Mouse (Mus musculus): Measurements from ENCODE around the gene Dhx32. TPM values are rescaled to one million over a fixed set of nuclear protein-coding genes. Genes with fewer than 3 reads are reported as not detected.

The Dhx32 gene
- total RNA-seq, 1 experiment: 42.3 TPM

- in situ Hi-C loops (cut with MboI; ENCODE audit: low sequenced_read_pairs in 2 of 2, unreplicated experiment in 2 of 2): no loop called here
- Histone ChIP-seq H3K36me3 (ENCODE audit: control insufficient read depth, insufficient read depth, low read length, poor library complexity, severe bottlenecking) (peaks cover 14% of the 10 kb centered on the region), H3K9ac (ENCODE audit: insufficient read depth, low read depth, low read length, poor library complexity, severe bottlenecking) (no peak overlapping the region), H3K27ac (ENCODE audit: insufficient read depth, low read depth, low read length, poor library complexity, severe bottlenecking) (no peak overlapping the region), H3K9me3 (ENCODE audit: control insufficient read depth, insufficient read depth, low read depth, low read length) (no peaks in the 10 kb centered on the region), H3K4me1 (ENCODE audit: control insufficient read depth in 2 of 2, insufficient read depth in 2 of 2, low read length in 2 of 2, poor library complexity in 1 of 2) (no peaks in the 10 kb centered on the region), H3K4me3 (ENCODE audit: insufficient read depth in 1 of 2, low read depth in 1 of 2, low read length in 2 of 2, poor library complexity in 1 of 2, severe bottlenecking in 1 of 2) (no peak overlapping the region)
- no peak for DNase-seq (ENCODE audit: low read depth, low spot score)
- TF ChIP-seq CHD2 (IDR thresholded peaks at IDR 0.05; ENCODE audit: low read depth, low read length) (no peak), ZNF384 (IDR thresholded peaks at IDR 0.05; ENCODE audit: low read depth, low read length) (no peak), ZC3H11A (IDR thresholded peaks at IDR 0.05; ENCODE audit: borderline replicate concordance, low read depth, low read length) (no peak)
These were observed 35.2 kb downstream of the Dhx32 start for GRCm38 (mm10) chr7:133747372-133747771.

GRCm38 (mm10) chr7:133744701-133745100 lies 37.8 kb downstream of the Dhx32 start:
- no peaks in the 10 kb centered on the region for H3K4me1 ChIP-seq (ENCODE audit: control insufficient read depth in 2 of 2, insufficient read depth in 2 of 2, low read length in 2 of 2, poor library complexity in 1 of 2)
- H3K27ac ChIP-seq (ENCODE audit: insufficient read depth, low read depth, low read length, poor library complexity, severe bottlenecking): no peak overlapping the region
- H3K36me3 ChIP-seq (ENCODE audit: control insufficient read depth, insufficient read depth, low read length, poor library complexity, severe bottlenecking): peaks cover 24% of the 10 kb centered on the region
- H3K4me3 ChIP-seq (ENCODE audit: insufficient read depth in 1 of 2, low read depth in 1 of 2, low read length in 2 of 2, poor library complexity in 1 of 2, severe bottlenecking in 1 of 2): no peak overlapping the region
- TF ChIP-seq CHD2 (IDR thresholded peaks at IDR 0.05; ENCODE audit: low read depth, low read length) (no peak), ZNF384 (IDR thresholded peaks at IDR 0.05; ENCODE audit: low read depth, low read length) (no peak), MAFK (IDR thresholded peaks at IDR 0.05; ENCODE audit: insufficient read depth, low read depth, low read length) (no peak), ZC3H11A (IDR thresholded peaks at IDR 0.05; ENCODE audit: borderline replicate concordance, low read depth, low read length) (no peak), HCFC1 (IDR thresholded peaks at IDR 0.05; ENCODE audit: borderline replicate concordance, insufficient read depth, low read length) (no peak)
- in situ Hi-C loops (cut with MboI; ENCODE audit: low sequenced_read_pairs in 2 of 2, unreplicated experiment in 2 of 2): no loop called here
- H3K9me3 ChIP-seq (ENCODE audit: control insufficient read depth, insufficient read depth, low read depth, low read length): no peaks in the 10 kb centered on the region
- no peak for DNase-seq (ENCODE audit: low read depth, low spot score)
- no peak overlapping the region for H3K9ac ChIP-seq (ENCODE audit: insufficient read depth, low read depth, low read length, poor library complexity, severe bottlenecking)

- H3K27ac ChIP-seq (ENCODE audit: insufficient read depth, low read depth, low read length, poor library complexity, severe bottlenecking): no peak overlapping the region
- DNase-seq (ENCODE audit: low read depth, low spot score): no peak
- no peak for TF ChIP-seq HCFC1 (IDR thresholded peaks at IDR 0.05; ENCODE audit: borderline replicate concordance, insufficient read depth, low read length)
- no peak for TF ChIP-seq ZC3H11A (IDR thresholded peaks at IDR 0.05; ENCODE audit: borderline replicate concordance, low read depth, low read length)
- H3K9me3 ChIP-seq (ENCODE audit: control insufficient read depth, insufficient read depth, low read depth, low read length): no peaks in the 10 kb centered on the region
- H3K4me3 ChIP-seq (ENCODE audit: insufficient read depth in 1 of 2, low read depth in 1 of 2, low read length in 2 of 2, poor library complexity in 1 of 2, severe bottlenecking in 1 of 2): no peak overlapping the region
- H3K36me3 ChIP-seq (ENCODE audit: control insufficient read depth, insufficient read depth, low read length, poor library complexity, severe bottlenecking): peaks cover 24% of the 10 kb centered on the region
- H3K9ac ChIP-seq (ENCODE audit: insufficient read depth, low read depth, low read length, poor library complexity, severe bottlenecking): no peak overlapping the region
- in situ Hi-C loops (cut with MboI; ENCODE audit: low sequenced_read_pairs in 2 of 2, unreplicated experiment in 2 of 2): no loop called here
- no peaks in the 10 kb centered on the region for H3K4me1 ChIP-seq (ENCODE audit: control insufficient read depth in 2 of 2, insufficient read depth in 2 of 2, low read length in 2 of 2, poor library complexity in 1 of 2)
These were observed 38.3 kb downstream of the Dhx32 start for GRCm38 (mm10) chr7:133744209-133744608.

- Histone ChIP-seq H3K36me3 (ENCODE audit: control insufficient read depth, insufficient read depth, low read length, poor library complexity, severe bottlenecking) (peaks cover 21% of the 10 kb centered on the region), H3K4me3 (ENCODE audit: insufficient read depth in 1 of 2, low read depth in 1 of 2, low read length in 2 of 2, poor library complexity in 1 of 2, severe bottlenecking in 1 of 2) (no peak overlapping the region), H3K27ac (ENCODE audit: insufficient read depth, low read depth, low read length, poor library complexity, severe bottlenecking) (no peak overlapping the region), H3K9me3 (ENCODE audit: control insufficient read depth, insufficient read depth, low read depth, low read length) (no peaks in the 10 kb centered on the region), H3K9ac (ENCODE audit: insufficient read depth, low read depth, low read length, poor library complexity, severe bottlenecking) (no peak overlapping the region), H3K4me1 (ENCODE audit: control insufficient read depth in 2 of 2, insufficient read depth in 2 of 2, low read length in 2 of 2, poor library complexity in 1 of 2) (no peaks in the 10 kb centered on the region)
- in situ Hi-C loops (cut with MboI; ENCODE audit: low sequenced_read_pairs in 2 of 2, unreplicated experiment in 2 of 2): no loop called here
- DNase-seq (ENCODE audit: low read depth, low spot score): no peak
- TF ChIP-seq HCFC1 (IDR thresholded peaks at IDR 0.05; ENCODE audit: borderline replicate concordance, insufficient read depth, low read length): no peak
- TF ChIP-seq MAFK (IDR thresholded peaks at IDR 0.05; ENCODE audit: insufficient read depth, low read depth, low read length): no peak
- no peak for TF ChIP-seq ZC3H11A (IDR thresholded peaks at IDR 0.05; ENCODE audit: borderline replicate concordance, low read depth, low read length)
- no peak for TF ChIP-seq CHD2 (IDR thresholded peaks at IDR 0.05; ENCODE audit: low read depth, low read length)
- no peak for TF ChIP-seq ZNF384 (IDR thresholded peaks at IDR 0.05; ENCODE audit: low read depth, low read length)
These were observed 38.9 kb downstream of the Dhx32 start for GRCm38 (mm10) chr7:133743611-133744010.

- peaks cover 14% of the 10 kb centered on the region for H3K36me3 ChIP-seq (ENCODE audit: control insufficient read depth, insufficient read depth, low read length, poor library complexity, severe bottlenecking)
- TF ChIP-seq ZNF384 (IDR thresholded peaks at IDR 0.05; ENCODE audit: low read depth, low read length) (no peak), ZC3H11A (IDR thresholded peaks at IDR 0.05; ENCODE audit: borderline replicate concordance, low read depth, low read length) (no peak), HCFC1 (IDR thresholded peaks at IDR 0.05; ENCODE audit: borderline replicate concordance, insufficient read depth, low read length) (no peak), MAFK (IDR thresholded peaks at IDR 0.05; ENCODE audit: insufficient read depth, low read depth, low read length) (no peak), CHD2 (IDR thresholded peaks at IDR 0.05; ENCODE audit: low read depth, low read length) (no peak)
- H3K27ac ChIP-seq (ENCODE audit: insufficient read depth, low read depth, low read length, poor library complexity, severe bottlenecking): no peak overlapping the region
- no peak overlapping the region for H3K4me3 ChIP-seq (ENCODE audit: insufficient read depth in 1 of 2, low read depth in 1 of 2, low read length in 2 of 2, poor library complexity in 1 of 2, severe bottlenecking in 1 of 2)
- in situ Hi-C loops (cut with MboI; ENCODE audit: low sequenced_read_pairs in 2 of 2, unreplicated experiment in 2 of 2): no loop called here
- H3K9me3 ChIP-seq (ENCODE audit: control insufficient read depth, insufficient read depth, low read depth, low read length): no peaks in the 10 kb centered on the region
- H3K9ac ChIP-seq (ENCODE audit: insufficient read depth, low read depth, low read length, poor library complexity, severe bottlenecking): no peak overlapping the region
- no peaks in the 10 kb centered on the region for H3K4me1 ChIP-seq (ENCODE audit: control insufficient read depth in 2 of 2, insufficient read depth in 2 of 2, low read length in 2 of 2, poor library complexity in 1 of 2)
- no peak for DNase-seq (ENCODE audit: low read depth, low spot score)
These were observed 39.8 kb downstream of the Dhx32 start for GRCm38 (mm10) chr7:133742530-133743325.
